Mouse (Mus musculus) cortical plate, adult 2 months (tissue): ENCODE measurements around the gene Chkb.

Experiments
- CTCF ChIP-seq: fragments of 200-500 bp; IDR thresholded peaks from 2 replicates; pipeline ENCODE4 v1.5.1; 2011; ENCODE audit warnings: mild to moderate bottlenecking, control low read depth, low read length; ENCODE audit not compliant: insufficient read depth; ENCODE audit errors: extremely low read depth
- POLR2A ChIP-seq: fragments of 200-500 bp; IDR thresholded peaks from 2 replicates; pipeline ENCODE4 v1.6.1; 2011; ENCODE audit warnings: mild to moderate bottlenecking, low read length, control low read depth; ENCODE audit not compliant: insufficient read depth; ENCODE audit errors: extremely low read depth

- TF ChIP-seq CTCF (no peak), POLR2A (no peak)
Measured at GRCm38 (mm10) chr15:89376957-89377356, 52.8 kb downstream of the Chkb start, which contains the start of gene Tymp.
